Mouse (Mus musculus) spleen, embryonic (tissue): ENCODE results near the gene Mitd1.

ENCODE experiments used
- CTCF ChIA-PET: fragments of 350-600 bp; sonication (Branson Sonifier 250); formaldehyde crosslinking; loops from one replicate; lab custom pipeline; 2022; lab: Charles Lee

Gene Mitd1

GRCm38 (mm10) chr1:37867684-37868322, 22.4 kb downstream of the Mitd1 start:
- CTCF ChIA-PET, result no interaction called here

DNA sequence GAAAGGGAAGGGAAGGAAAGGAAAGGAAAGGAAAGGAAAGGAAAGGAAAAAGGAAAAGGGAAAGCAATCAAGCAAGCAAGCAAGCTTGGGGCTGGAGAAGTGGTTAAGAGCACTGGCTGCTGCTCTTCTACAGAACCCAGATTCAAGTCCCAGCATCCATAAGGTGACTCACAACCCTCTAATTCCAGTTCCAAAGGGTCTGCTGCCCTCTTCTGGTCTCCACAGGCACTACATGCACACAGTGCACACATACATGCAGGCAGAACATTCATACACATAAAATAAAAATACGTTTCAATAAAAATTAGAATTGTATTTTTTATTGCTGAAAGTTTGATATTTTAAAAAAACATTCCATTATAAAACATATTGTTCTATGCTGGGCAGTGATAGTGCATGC, 23.2 kb downstream of the Mitd1 start:
- CTCF ChIA-PET, result interaction anchor here (0.6 kb wide), 1 partner anchor 35 kb away, joined by 5 read pairs; no protein-coding TSS in a partner anchor

DNA sequence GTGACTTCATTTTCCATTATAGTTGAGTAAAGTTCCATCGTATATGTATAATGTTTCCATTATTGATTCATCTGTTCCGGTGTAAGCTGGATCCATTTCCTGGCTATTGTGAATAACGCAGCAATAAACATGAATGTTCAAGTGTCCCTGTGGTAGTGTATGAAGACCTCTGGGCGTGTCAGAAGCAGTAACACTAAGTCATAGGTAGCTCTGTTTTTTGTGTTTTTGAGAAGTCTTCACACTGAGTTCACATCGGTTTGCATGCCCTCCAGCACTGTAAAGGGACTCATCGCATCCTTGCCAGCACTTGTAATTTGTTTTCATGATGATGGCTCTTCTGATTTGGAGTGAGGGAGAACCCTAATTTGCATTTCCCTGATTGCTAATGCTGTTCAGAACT, 23.9 kb downstream of the Mitd1 start, which contains the start of gene Tsga10:
Gene Tsga10 (minus strand): TSS at position 144 of the 400 bp plus-strand sequence.
- CTCF ChIA-PET, result interaction anchor here (0.6 to 0.7 kb wide), 2 partner anchors 22 to 34 kb away, joined by 4 to 5 read pairs; no protein-coding TSS in a partner anchor

DNA sequence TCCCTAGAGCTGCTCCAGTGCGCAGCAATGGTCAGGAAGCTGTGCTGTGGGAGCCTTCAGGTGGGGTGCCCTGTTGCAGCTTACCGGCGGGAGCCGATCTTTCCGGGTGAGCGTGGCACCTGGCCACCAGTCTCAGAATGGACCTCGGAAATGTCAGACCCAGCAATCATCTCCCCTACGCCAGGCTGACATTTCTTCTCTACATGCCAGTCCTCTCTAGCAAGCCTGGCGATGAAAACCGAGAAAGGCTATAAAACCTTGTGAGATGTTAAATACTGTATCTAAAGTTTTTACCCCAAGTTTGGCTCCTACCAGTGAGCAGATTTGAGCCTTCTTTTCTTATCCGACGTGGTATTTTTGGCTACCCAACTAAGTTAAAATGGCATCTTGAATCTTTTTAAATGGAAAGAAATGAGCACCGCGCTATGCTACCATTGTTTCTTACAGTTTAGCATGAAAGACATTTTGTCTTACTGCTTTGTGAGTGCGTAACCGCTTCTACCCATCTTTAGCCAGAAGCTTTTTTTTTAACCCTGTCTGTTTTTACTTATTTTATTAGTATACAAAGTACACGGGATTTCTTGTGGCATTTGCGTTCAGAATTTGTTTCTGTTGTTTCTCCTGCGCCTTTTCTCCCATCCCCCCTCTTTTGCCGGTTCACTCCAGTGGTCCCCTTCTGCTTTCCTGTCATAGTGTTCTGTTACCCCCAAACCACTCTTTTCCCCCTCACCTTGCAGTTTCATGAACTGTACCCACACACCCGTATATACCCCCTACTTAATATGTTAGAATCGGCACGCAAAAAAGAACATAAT, 24.6 kb downstream of the Mitd1 start:
- CTCF ChIA-PET, result interaction anchor here (0.7 kb wide), 1 partner anchor 23 kb away, joined by 4 read pairs; no protein-coding TSS in a partner anchor

- CTCF ChIA-PET, result interaction anchor here (0.5 kb wide), 1 partner anchor 256 kb away, joined by 16 read pairs; no protein-coding TSS in a partner anchor
These were observed 25.5 kb downstream of the Mitd1 start for GRCm38 (mm10) chr1:37864511-37865400.

GRCm38 (mm10) chr1:37850696-37851095, 39.5 kb downstream of the Mitd1 start:
- CTCF ChIA-PET, result no interaction called here

DNA sequence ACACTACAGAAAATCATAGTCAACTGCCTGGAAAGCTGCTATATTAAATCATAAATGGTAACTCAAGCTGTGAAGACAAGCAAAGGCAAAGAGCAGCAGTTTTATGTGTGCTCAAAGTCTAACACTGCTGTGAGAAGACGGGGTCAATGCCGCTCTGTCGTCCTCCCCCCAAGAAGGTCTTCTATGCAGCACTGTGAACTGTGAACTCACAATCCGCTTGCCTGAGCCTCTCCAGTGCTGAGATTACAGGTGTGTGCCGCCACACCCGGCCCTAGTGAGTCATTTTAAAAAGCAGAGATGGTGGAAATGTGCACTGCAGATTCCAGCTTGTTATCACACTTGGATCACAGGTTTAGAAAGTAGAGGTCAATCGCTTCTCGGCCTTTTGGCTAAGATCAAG, 43.3 kb downstream of the Mitd1 start:
- CTCF ChIA-PET, result no interaction called here

DNA sequence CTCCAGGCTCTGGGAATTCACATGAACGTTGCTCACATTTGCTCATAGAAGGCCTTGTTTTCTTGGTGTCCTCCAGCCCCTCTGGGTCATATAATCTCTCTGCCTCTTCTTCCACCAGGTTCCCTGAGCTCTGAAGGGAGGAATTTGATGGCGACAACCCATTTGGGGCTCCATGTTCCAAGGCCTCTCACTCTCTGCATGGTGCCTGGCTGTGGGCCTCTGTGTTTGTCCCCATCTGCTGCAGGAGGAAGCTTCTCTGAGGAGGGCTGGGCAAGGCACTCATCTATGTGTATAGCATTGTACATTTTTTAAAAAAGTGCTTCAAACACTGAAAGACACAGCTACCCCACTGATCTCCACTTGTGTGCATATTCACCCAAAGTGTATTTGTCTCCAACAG, 58.5 kb downstream of the Mitd1 start:
- CTCF ChIA-PET, result interaction anchor here (0.6 kb wide), 1 partner anchor 35 kb away, joined by 5 read pairs; no protein-coding TSS in a partner anchor
